Mouse (Mus musculus): ENCODE results near the gene Rps6kb2.
"Not testable (repeated sequence)": the region's sequence is repeated elsewhere in the genome, so short reads cannot be mapped to it uniquely, and the experiment has no call there.

Rps6kb2 gene

GRCm38 (mm10) chr19:4142416-4143173 is 20.6 kb downstream of the Rps6kb2 start:
- DNase-seq (ENCODE audit: low read depth, low spot score), result no peak

- no peak for DNase-seq (ENCODE audit: low read depth, low spot score)
Observed at GRCm38 (mm10) chr19:4140147-4140546, 23.0 kb downstream of the Rps6kb2 start.

GRCm38 (mm10) chr19:4139446-4139845 is 23.7 kb downstream of the Rps6kb2 start, which contains the start of gene Gpr152:
Gene Gpr152 (plus strand): TSS chr19:4139787.
- DNase-seq (ENCODE audit: low read depth, low spot score), result no peak

GRCm38 (mm10) chr19:4137913-4138312 is 25.2 kb downstream of the Rps6kb2 start:
- no peak for DNase-seq (ENCODE audit: low read depth, low spot score)

GRCm38 (mm10) chr19:4136463-4136862 is 26.7 kb downstream of the Rps6kb2 start:
- no peak for DNase-seq (ENCODE audit: low read depth, low spot score)

GRCm38 (mm10) chr19:4135963-4136345 is 27.2 kb downstream of the Rps6kb2 start:
- DNase-seq (ENCODE audit: low read depth, low spot score), result not testable (repeated sequence)

- DNase-seq (ENCODE audit: low read depth, low spot score), result not testable (repeated sequence)
Observed at GRCm38 (mm10) chr19:4135229-4135962, 27.8 kb downstream of the Rps6kb2 start.

GRCm38 (mm10) chr19:4134354-4134753 is 28.8 kb downstream of the Rps6kb2 start:
- no peak for DNase-seq (ENCODE audit: low read depth, low spot score)

GRCm38 (mm10) chr19:4131768-4132167 is 31.4 kb downstream of the Rps6kb2 start:
- DNase-seq (ENCODE audit: low read depth, low spot score), result no peak

- peak; percentile 58 for DNase-seq (ENCODE audit: low read depth, low spot score)
Observed at GRCm38 (mm10) chr19:4131075-4131474, 32.1 kb downstream of the Rps6kb2 start.

GRCm38 (mm10) chr19:4130106-4130505 is 33.0 kb downstream of the Rps6kb2 start:
- DNase-seq (ENCODE audit: low read depth, low spot score), result no peak

- no peak for DNase-seq (ENCODE audit: low read depth, low spot score)
Observed at GRCm38 (mm10) chr19:4129462-4129861, 33.7 kb downstream of the Rps6kb2 start.

GRCm38 (mm10) chr19:4126759-4127495 is 36.2 kb downstream of the Rps6kb2 start:
- DNase-seq (ENCODE audit: low read depth, low spot score), result no peak

GRCm38 (mm10) chr19:4125741-4126696 is 37.1 kb downstream of the Rps6kb2 start, which contains the start of gene Aip:
Gene Aip (minus strand): TSS chr19:4125858.
- peak; percentile 93 for DNase-seq (ENCODE audit: low read depth, low spot score)

GRCm38 (mm10) chr19:4125268-4125667 is 37.9 kb downstream of the Rps6kb2 start:
- not testable (repeated sequence) for DNase-seq (ENCODE audit: low read depth, low spot score)

GRCm38 (mm10) chr19:4124432-4124831 is 38.7 kb downstream of the Rps6kb2 start:
- DNase-seq (ENCODE audit: low read depth, low spot score), result no peak

- no peak for DNase-seq (ENCODE audit: low read depth, low spot score)
Observed at GRCm38 (mm10) chr19:4122411-4123370, 40.5 kb downstream of the Rps6kb2 start.

- DNase-seq (ENCODE audit: low read depth, low spot score), result not testable (repeated sequence)
Observed at GRCm38 (mm10) chr19:4121896-4122295, 41.3 kb downstream of the Rps6kb2 start.

- DNase-seq (ENCODE audit: low read depth, low spot score), result peak; percentile 94
Observed at GRCm38 (mm10) chr19:4121097-4121805, 41.9 kb downstream of the Rps6kb2 start.

Measured in c-Kit-negative CD71-positive TER-119-positive erythroid progenitor cells, embryonic 14.5 days (primary cell).